Mouse (Mus musculus): ENCODE results near the gene Kcnj4.
A peak's percentile ranks its signal among the peaks of the same experiment; 100 is the strongest.

Gene Kcnj4

GRCm38 (mm10) chr15:79455106-79455810 lies 49.8 kb downstream of the Kcnj4 start, which contains the start of gene Csnk1e:
TSS of gene Csnk1e (minus strand) at chr15:79455566.
- peak; percentile 58 for DNase-seq (ENCODE audit: low read depth)

- DNase-seq (ENCODE audit: low read depth), result peak; percentile 43
Observed at GRCm38 (mm10) chr15:79453831-79454230, 51.2 kb downstream of the Kcnj4 start.

- no peak for DNase-seq (ENCODE audit: low read depth)
Observed at GRCm38 (mm10) chr15:79448041-79448440, 57.0 kb downstream of the Kcnj4 start.

GRCm38 (mm10) chr15:79445786-79446654 lies 59.0 kb downstream of the Kcnj4 start:
- no peak for DNase-seq (ENCODE audit: low read depth)

- no peak for DNase-seq (ENCODE audit: low read depth)
Observed at GRCm38 (mm10) chr15:79443856-79444410, 61.1 kb downstream of the Kcnj4 start.

- no peak for DNase-seq (ENCODE audit: low read depth)
Observed at GRCm38 (mm10) chr15:79442961-79443518, 62.0 kb downstream of the Kcnj4 start.

GRCm38 (mm10) chr15:79442257-79442611 lies 62.8 kb downstream of the Kcnj4 start:
- no peak for DNase-seq (ENCODE audit: low read depth)

- peak; percentile 70 for DNase-seq (ENCODE audit: low read depth)
Observed at GRCm38 (mm10) chr15:79441331-79442256, 63.4 kb downstream of the Kcnj4 start.

GRCm38 (mm10) chr15:79440651-79441330 lies 64.2 kb downstream of the Kcnj4 start:
- DNase-seq (ENCODE audit: low read depth), result peak; percentile 69

GRCm38 (mm10) chr15:79440223-79440622 lies 64.8 kb downstream of the Kcnj4 start:
- DNase-seq (ENCODE audit: low read depth), result peak; percentile 86

- DNase-seq (ENCODE audit: low read depth), result no peak
Observed at GRCm38 (mm10) chr15:79439386-79439785, 65.7 kb downstream of the Kcnj4 start.

GRCm38 (mm10) chr15:79438816-79439215 lies 66.2 kb downstream of the Kcnj4 start:
- no peak for DNase-seq (ENCODE audit: low read depth)

- no peak for DNase-seq (ENCODE audit: low read depth)
Observed at GRCm38 (mm10) chr15:79438209-79438810, 66.7 kb downstream of the Kcnj4 start.

- DNase-seq (ENCODE audit: low read depth), result no peak
Observed at GRCm38 (mm10) chr15:79437541-79438208, 67.4 kb downstream of the Kcnj4 start.

GRCm38 (mm10) chr15:79436481-79436921 lies 68.5 kb downstream of the Kcnj4 start:
- no peak for DNase-seq (ENCODE audit: low read depth)

GRCm38 (mm10) chr15:79435191-79435671 lies 69.8 kb downstream of the Kcnj4 start:
- peak; percentile 95 for DNase-seq (ENCODE audit: low read depth)
